Mouse (Mus musculus): ENCODE measurements at regions not wholly inside any gene's neighbourhood (a gene's known extent, or its start where the extent isn't known, plus 50 kb on each side); places are given as distances from the start of the nearest gene placed in this dataset.

- DNase-seq, result no peak
These were observed 420.8 kb upstream of the Lcorl start for GRCm38 (mm10) chr5:46278190-46278589.

DNA sequence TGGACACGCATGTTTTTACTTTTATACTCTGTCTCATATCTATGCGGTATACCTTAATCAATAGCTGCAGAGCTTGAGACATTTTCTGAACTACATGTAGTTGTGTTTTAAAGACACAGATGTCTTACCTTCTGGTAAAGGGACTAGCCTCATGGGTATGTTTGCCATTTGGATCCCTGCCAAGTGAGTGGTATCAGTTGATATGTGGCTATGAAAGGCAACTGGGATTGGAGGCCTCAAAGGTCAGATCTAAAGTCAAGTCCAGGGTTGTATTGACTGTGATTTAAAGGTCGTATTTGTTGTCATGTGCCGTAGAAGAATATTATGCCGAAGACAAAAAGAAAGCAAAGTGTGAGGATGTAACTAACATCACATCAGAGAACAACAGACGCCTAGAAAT, 399.3 kb upstream of the Lcorl start:
- no peak for DNase-seq

DNA sequence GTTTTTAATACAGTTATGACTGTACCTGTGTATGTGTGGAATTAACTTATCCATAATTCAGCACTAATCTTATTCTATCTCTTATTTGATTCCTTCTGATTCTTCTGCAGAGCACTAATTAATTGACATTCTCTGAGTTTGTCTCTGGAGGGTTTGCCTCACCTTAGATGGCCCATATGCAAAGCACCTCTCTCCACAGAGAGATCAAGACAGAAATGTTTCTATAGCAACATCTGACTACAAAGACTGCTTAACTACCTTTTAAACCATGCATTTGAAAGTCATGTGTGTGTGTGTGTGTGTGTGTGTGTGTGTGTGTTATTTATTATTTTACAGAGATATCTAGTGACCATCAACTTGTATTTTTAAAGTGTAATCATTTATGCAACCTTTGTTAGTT, 396.5 kb upstream of the Lcorl start:
- DNase-seq, result no peak

GRCm38 (mm10) chr5:46235364-46236067, 378.1 kb upstream of the Lcorl start:
- no peak for DNase-seq

- DNase-seq, result no peak
These were observed 375.4 kb upstream of the Lcorl start for GRCm38 (mm10) chr5:46232780-46233179.

- DNase-seq, result no peak
These were observed 371.3 kb upstream of the Lcorl start for GRCm38 (mm10) chr5:46228667-46229066.

DNA sequence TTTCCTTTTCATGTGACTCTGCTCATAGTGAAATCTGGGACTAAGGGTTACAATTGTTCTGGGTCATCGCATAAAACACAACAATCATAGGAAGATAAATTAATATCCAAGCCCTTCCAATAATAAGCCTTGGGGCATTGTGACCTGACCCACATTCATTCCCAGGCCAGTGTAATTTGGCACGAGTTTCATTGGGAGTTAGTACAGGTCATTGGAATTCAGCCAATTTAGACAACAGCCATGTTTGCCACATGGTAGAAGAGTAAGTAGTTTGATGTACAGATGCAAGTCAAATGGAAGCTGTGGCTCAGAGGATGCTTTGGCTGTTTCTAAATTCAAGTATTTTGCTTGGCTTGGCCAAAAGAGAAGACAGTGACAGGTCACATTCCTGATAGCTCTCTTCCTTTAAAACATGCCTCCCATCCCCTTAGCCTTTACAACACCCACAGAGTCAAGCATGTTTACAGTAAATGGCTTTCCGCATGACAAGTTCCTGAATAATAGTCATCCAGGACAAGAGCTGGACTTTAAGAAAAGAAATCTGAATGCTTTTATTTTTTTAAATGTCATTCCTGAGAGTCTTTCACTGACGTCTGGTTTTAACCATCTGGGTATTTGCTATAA, 355.5 kb upstream of the Lcorl start:
- DNase-seq, result no peak

- no peak for DNase-seq
These were observed 351.7 kb upstream of the Lcorl start for GRCm38 (mm10) chr5:46209076-46209475.

DNA sequence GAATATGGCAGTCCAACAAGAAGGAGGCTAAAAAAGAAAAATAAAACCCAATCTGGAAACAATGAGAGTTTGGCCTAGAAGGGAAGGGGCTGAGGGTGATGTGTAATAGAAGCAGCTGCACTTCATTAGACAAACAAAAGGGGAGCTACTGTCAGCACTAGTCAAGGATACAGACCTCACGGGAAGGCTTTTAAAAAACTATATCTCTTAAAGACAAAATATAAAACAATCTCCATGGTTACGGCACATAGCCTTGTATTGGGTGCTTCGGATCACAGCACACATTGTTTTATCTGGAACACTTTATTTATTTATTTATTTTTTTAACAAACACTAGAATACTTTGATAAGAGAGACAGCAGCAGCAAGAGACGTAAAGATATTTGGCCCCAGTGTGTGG, 346.3 kb upstream of the Lcorl start:
- no peak for DNase-seq

GRCm38 (mm10) chr5:46202457-46202772, 345.0 kb upstream of the Lcorl start:
- DNase-seq, result no peak

GRCm38 (mm10) chr5:46201639-46202456, 344.4 kb upstream of the Lcorl start:
- no peak for DNase-seq

GRCm38 (mm10) chr5:46186908-46187307, 329.5 kb upstream of the Lcorl start:
- no peak for DNase-seq

- DNase-seq, result no peak
These were observed 324.7 kb upstream of the Lcorl start for GRCm38 (mm10) chr5:46182157-46182556.

GRCm38 (mm10) chr5:46172315-46172714, 314.9 kb upstream of the Lcorl start:
- no peak for DNase-seq

GRCm38 (mm10) chr5:46160774-46161173, 303.4 kb upstream of the Lcorl start:
- no peak for DNase-seq

GRCm38 (mm10) chr5:46151973-46152372, 294.6 kb upstream of the Lcorl start:
- no peak for DNase-seq

GRCm38 (mm10) chr5:46150825-46151224, 293.4 kb upstream of the Lcorl start:
- DNase-seq, result no peak

GRCm38 (mm10) chr5:46149851-46150615, 292.6 kb upstream of the Lcorl start:
- DNase-seq, result no peak

GRCm38 (mm10) chr5:46139024-46139423, 281.6 kb upstream of the Lcorl start:
- DNase-seq, result no peak

GRCm38 (mm10) chr5:46137695-46138094, 280.3 kb upstream of the Lcorl start:
- no peak for DNase-seq

DNA sequence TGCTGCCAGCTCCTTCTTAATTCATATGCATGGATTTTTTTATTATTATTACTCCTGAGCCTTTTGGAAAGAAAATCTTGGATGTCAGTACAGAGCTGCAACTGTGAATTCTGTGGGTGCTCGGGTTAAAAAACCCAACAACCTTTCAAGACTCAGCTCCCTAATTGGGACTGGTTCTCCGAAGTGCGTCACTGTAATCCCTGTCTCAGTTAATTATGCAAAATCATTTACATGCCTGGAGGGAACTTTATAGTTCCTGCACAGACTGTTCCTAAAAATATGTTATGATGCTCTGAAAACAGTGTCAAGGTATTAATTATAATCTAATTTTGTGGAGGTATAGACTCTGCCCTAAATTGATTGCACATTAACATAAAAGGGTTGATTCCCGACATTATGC, 250.6 kb upstream of the Lcorl start:
- DNase-seq, result no peak

DNA sequence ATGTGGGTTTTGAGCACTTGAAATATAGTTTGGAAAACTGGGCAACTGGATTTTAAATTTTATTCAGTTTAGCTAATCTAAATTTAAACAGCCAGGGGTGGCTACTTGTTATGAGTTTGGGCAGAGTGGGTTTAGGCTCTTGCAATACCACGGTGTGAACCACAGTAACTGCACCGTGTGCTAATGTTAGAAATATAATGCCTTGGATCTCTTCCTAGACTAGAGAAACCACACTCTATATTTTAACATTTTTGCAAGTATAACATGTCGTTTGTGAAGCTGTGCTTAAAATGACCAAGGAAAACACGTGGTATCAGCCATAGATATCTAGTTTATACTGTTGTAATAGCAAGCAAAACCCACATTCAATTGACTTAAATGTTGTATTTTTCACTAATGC, 245.9 kb upstream of the Lcorl start:
- no peak for DNase-seq

GRCm38 (mm10) chr5:46092549-46092948, 235.1 kb upstream of the Lcorl start:
- no peak for DNase-seq
